Mouse (Mus musculus) forebrain, embryonic 10.5 days (tissue): Measurements from ENCODE around the gene Kcnma1. TPM values are rescaled to one million over a fixed set of nuclear protein-coding genes. Genes with fewer than 3 reads are reported as not detected.

ENCODE experiments used
- DNase-seq: peaks from one replicate; pipeline ENCODE4 v3.0.0-alpha.2; 2017; ENCODE audit warnings: low spot score; ENCODE audit errors: extremely low spot score
- H3K27ac ChIP-seq: fragments of 300-500 bp; sonication (generic); 2 replicates; pipeline ENCODE4 v1.5.1; 2016; ENCODE audit warnings: mild to moderate bottlenecking
- H3K27me3 ChIP-seq: fragments of 300-500 bp; sonication (generic); 2 replicates; pipeline ENCODE4 v1.6.1; 2016; ENCODE audit warnings: mild to moderate bottlenecking; ENCODE audit not compliant: poor library complexity, severe bottlenecking
- H3K36me3 ChIP-seq: fragments of 300-500 bp; sonication (generic); replicated peaks from 2 replicates; pipeline ENCODE4 v1.6.1; 2016; ENCODE audit warnings: mild to moderate bottlenecking, moderate library complexity
- H3K4me1 ChIP-seq: fragments of 300-500 bp; sonication (generic); 2 replicates; pipeline ENCODE4 v1.6.1; 2016
- H3K4me3 ChIP-seq: fragments of 300-500 bp; sonication (generic); 2 replicates; pipeline ENCODE4 v1.5.1; 2016; ENCODE audit warnings: mild to moderate bottlenecking, moderate library complexity
- H3K9me3 ChIP-seq: fragments of 300-500 bp; sonication (generic); 2 replicates; pipeline ENCODE4 v1.6.1; 2016; ENCODE audit warnings: mild to moderate bottlenecking, moderate library complexity
- WGBS: fragments of 180-500 bp; shearing (Covaris S2); methylation state at CpG from one replicate; pipeline ENCODE4 v1.1.7; 2016; 5-methylcytosine and 5-hydroxymethylcytosine counted together
- polyA plus RNA-seq: library from polyadenylated mRNA; unstranded; fragments of >200 nt; fragmentation: Nextera tagmentation; extraction: Ambion mirVana; gene quantifications from 2 replicates; pipeline ENCODE4 v1.2.1, GENCODE M21; 2016

The Kcnma1 gene
- polyA plus RNA-seq, 1 experiment from 2014 or later: 0.32 TPM

- H3K4me3 ChIP-seq: no peak overlapping the region
- no peaks in the 10 kb centered on the region for H3K27me3 ChIP-seq
- H3K27ac ChIP-seq: no peak overlapping the region
- H3K36me3 ChIP-seq: no peaks in the 10 kb centered on the region
- DNase-seq: no peak
- 80% methylated on average over 7 of the region's 7 CpGs for WGBS
- H3K9me3 ChIP-seq: no peaks in the 10 kb centered on the region
- H3K4me1 ChIP-seq: peaks cover 14% of the 10 kb centered on the region
Measured at GRCm38 (mm10) chr14:23589744-23590481, 424.4 kb downstream of the Kcnma1 start.

- H3K36me3 ChIP-seq: no peaks in the 10 kb centered on the region
- 88% methylated on average over 9 of the region's 9 CpGs for WGBS
- H3K27me3 ChIP-seq: no peaks in the 10 kb centered on the region
- H3K4me1 ChIP-seq: peaks cover 2% of the 10 kb centered on the region
- H3K9me3 ChIP-seq: no peaks in the 10 kb centered on the region
- H3K27ac ChIP-seq: no peak overlapping the region
- H3K4me3 ChIP-seq: no peak overlapping the region
- DNase-seq: no peak
Measured at GRCm38 (mm10) chr14:23587451-23587850, 426.8 kb downstream of the Kcnma1 start.

GRCm38 (mm10) chr14:23583235-23583634 is 431.1 kb downstream of the Kcnma1 start:
- WGBS: 28% methylated on average over 2 of the region's 2 CpGs
- no peaks in the 10 kb centered on the region for H3K4me1 ChIP-seq

GRCm38 (mm10) chr14:23581282-23581681 is 433.0 kb downstream of the Kcnma1 start:
- no peaks in the 10 kb centered on the region for H3K36me3 ChIP-seq
- H3K27ac ChIP-seq: no peak overlapping the region
- no peak for DNase-seq
- no peaks in the 10 kb centered on the region for H3K9me3 ChIP-seq
- H3K4me1 ChIP-seq: no peaks in the 10 kb centered on the region
- 80% methylated on average over 3 of the region's 3 CpGs for whole genome bisulfite sequencing
- H3K4me3 ChIP-seq: no peak overlapping the region
- H3K27me3 ChIP-seq: no peaks in the 10 kb centered on the region

More at GRCm38 (mm10) chr14:23583235-23583634, 431.1 kb downstream of the Kcnma1 start:
- no peaks in the 10 kb centered on the region for H3K9me3 ChIP-seq
- H3K4me3 ChIP-seq: no peak overlapping the region
- H3K27ac ChIP-seq: no peak overlapping the region
- no peaks in the 10 kb centered on the region for H3K27me3 ChIP-seq
- DNase-seq: no peak
- H3K36me3 ChIP-seq: no peaks in the 10 kb centered on the region

DNA sequence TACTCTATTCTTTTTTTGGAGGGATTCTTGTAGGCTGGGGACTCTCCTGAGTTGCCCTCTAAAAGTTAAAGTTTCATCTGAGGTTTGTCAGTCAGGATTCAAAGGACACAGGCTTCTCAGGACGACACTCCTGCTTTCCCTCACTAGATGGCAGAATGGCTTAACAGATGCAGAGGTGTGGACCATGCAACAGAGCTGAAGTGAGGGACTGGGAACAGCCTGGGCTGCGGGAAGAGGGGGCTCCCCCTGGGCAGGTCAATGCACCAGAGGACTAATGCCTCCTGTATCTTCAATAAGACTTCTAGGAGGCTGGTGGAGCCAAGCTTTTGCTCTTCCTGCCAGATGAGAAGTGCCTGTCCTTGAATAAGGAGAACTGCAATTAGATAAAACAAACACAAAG is 438.3 kb downstream of the Kcnma1 start:
- H3K36me3 ChIP-seq: no peaks in the 10 kb centered on the region
- H3K4me1 ChIP-seq: no peaks in the 10 kb centered on the region
- WGBS: 8% methylated on average over 2 of the region's 2 CpGs
- peaks cover 12% of the 10 kb centered on the region for H3K27me3 ChIP-seq
- DNase-seq: peak; percentile 18
- H3K9me3 ChIP-seq: no peaks in the 10 kb centered on the region
- H3K4me3 ChIP-seq: no peak overlapping the region
- H3K27ac ChIP-seq: no peak overlapping the region

- 85% methylated on average over 4 of the region's 4 CpGs for WGBS
- DNase-seq: no peak
- no peak overlapping the region for H3K4me3 ChIP-seq
Measured at GRCm38 (mm10) chr14:23574136-23574535, 440.2 kb downstream of the Kcnma1 start.

DNA sequence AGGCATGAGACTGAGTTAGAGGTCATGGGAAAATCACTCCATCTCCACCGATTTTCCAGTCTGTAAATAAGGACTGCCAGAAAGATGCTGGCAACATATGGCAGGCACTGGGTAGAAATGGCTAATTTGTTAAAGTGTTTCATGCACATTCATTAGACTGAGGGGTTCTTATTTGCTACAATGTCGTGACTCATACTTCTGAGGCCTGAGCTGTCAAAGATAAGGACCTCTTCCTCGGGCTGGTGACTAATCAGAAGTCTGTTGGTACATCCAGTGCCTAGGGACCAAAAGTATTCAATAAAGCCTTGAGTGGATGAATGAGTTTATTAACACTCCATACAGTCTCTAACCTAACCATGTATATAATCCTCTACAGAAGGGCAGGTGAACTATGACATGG is 440.9 kb downstream of the Kcnma1 start:
- WGBS: 80% methylated on average over 3 of the region's 3 CpGs
- H3K27ac ChIP-seq: no peak overlapping the region
- no peak for DNase-seq

More at GRCm38 (mm10) chr14:23574136-23574535, 440.2 kb downstream of the Kcnma1 start:
- Histone ChIP-seq H3K9me3 (no peaks in the 10 kb centered on the region), H3K27me3 (peaks cover 25% of the 10 kb centered on the region), H3K27ac (no peak overlapping the region), H3K4me1 (no peaks in the 10 kb centered on the region), H3K36me3 (no peaks in the 10 kb centered on the region)

DNA sequence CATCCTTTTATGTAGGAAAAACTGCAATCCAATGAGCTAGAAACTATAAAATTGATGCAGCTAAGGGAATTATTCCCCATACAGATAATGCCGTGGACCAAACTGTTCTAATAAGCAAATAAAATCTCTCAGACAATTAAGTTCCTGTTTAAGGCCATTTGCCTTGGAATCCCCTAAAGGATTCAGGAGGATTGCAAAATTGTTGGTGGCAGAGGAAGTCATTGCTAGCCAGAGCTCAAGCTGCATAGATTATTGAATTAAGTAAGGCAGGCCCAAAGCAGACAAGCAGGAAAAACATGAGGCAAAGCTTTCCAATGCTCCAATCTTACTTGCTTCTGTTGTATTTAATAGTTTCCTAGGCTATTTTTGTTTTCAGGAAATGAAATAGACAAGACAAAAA is 441.5 kb downstream of the Kcnma1 start:
- no peak for DNase-seq
- WGBS: 70% methylated on average over 1 of the region's 1 CpGs
- no peak overlapping the region for H3K27ac ChIP-seq
- no peaks in the 10 kb centered on the region for H3K9me3 ChIP-seq
- peaks cover 25% of the 10 kb centered on the region for H3K27me3 ChIP-seq
- H3K4me1 ChIP-seq: no peaks in the 10 kb centered on the region
- H3K36me3 ChIP-seq: no peaks in the 10 kb centered on the region
- H3K4me3 ChIP-seq: no peak overlapping the region

More for the DNA sequence above, 440.9 kb downstream of the Kcnma1 start:
- Histone ChIP-seq H3K36me3 (no peaks in the 10 kb centered on the region), H3K4me1 (no peaks in the 10 kb centered on the region), H3K4me3 (no peak overlapping the region), H3K27me3 (peaks cover 25% of the 10 kb centered on the region), H3K9me3 (no peaks in the 10 kb centered on the region)

DNA sequence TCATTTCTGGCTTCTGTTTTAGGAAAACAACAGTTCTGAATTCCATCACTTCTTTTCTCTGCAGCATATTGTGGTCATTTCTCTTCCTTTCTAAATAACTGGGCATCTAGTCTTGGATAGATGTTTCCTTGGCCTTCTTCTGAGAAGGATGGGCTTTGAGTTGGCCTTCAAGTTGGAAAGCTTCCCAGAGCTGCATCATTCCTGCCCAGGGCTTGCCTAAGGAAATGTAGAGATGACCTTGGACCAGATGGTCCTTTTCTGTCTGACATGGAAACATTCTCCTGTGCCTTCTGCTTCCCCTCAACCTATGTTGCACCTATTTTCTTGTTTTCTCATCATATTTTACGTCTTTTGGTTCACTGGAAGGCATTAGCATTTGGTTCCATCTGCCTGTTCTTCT is 444.0 kb downstream of the Kcnma1 start:
- Histone ChIP-seq H3K36me3 (no peaks in the 10 kb centered on the region), H3K4me1 (no peaks in the 10 kb centered on the region), H3K9me3 (no peaks in the 10 kb centered on the region), H3K27me3 (peaks cover 25% of the 10 kb centered on the region), H3K4me3 (no peak overlapping the region), H3K27ac (no peak overlapping the region)
- no peak for DNase-seq
- WGBS: 78% methylated on average over 1 of the region's 1 CpGs

DNA sequence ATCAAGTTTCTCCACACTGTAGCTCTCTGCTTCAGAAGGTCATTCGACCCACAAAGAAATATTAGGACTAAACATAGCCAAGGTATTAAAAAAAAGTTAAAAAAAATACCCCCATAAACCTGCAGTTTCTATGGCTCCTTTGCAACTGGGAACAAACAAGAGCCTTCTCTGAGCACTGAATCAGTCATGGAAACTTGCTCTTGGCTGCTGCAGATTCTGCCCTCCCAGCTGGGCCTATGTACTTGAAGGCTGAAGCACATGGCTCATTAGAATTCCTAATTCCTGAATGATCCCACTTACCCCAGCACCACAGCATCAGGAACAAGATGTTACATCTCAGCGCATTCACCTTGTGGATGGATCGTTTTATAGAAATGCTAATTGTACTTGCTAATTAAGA is 448.4 kb downstream of the Kcnma1 start:
- peaks cover 9% of the 10 kb centered on the region for H3K4me1 ChIP-seq
- H3K27me3 ChIP-seq: peaks cover 12% of the 10 kb centered on the region; the same call in 1 of the 2 replicates
- H3K9me3 ChIP-seq: no peaks in the 10 kb centered on the region
- 92% methylated on average over 3 of the region's 3 CpGs for WGBS
- DNase-seq: no peak
- H3K36me3 ChIP-seq: no peaks in the 10 kb centered on the region
- no peak overlapping the region for H3K4me3 ChIP-seq
- H3K27ac ChIP-seq: no peak overlapping the region

- 77% methylated on average over 7 of the region's 7 CpGs for WGBS
- no peaks in the 10 kb centered on the region for H3K9me3 ChIP-seq
- H3K27me3 ChIP-seq: peaks cover 3% of the 10 kb centered on the region; the same call in 1 of the 2 replicates
- peaks cover 9% of the 10 kb centered on the region for H3K4me1 ChIP-seq
- no peaks in the 10 kb centered on the region for H3K36me3 ChIP-seq
- DNase-seq: no peak
- no peak overlapping the region for H3K4me3 ChIP-seq
- no peak overlapping the region for H3K27ac ChIP-seq
Measured at GRCm38 (mm10) chr14:23564474-23564873, 449.8 kb downstream of the Kcnma1 start.

- DNase-seq: no peak
- no peaks in the 10 kb centered on the region for H3K27me3 ChIP-seq
- no peak overlapping the region for H3K27ac ChIP-seq
- no peak overlapping the region for H3K4me3 ChIP-seq
- H3K4me1 ChIP-seq: peaks cover 9% of the 10 kb centered on the region
- no peaks in the 10 kb centered on the region for H3K9me3 ChIP-seq
- 68% methylated on average over 2 of the region's 2 CpGs for WGBS
- H3K36me3 ChIP-seq: no peaks in the 10 kb centered on the region
Measured at GRCm38 (mm10) chr14:23563180-23563579, 451.1 kb downstream of the Kcnma1 start.

DNA sequence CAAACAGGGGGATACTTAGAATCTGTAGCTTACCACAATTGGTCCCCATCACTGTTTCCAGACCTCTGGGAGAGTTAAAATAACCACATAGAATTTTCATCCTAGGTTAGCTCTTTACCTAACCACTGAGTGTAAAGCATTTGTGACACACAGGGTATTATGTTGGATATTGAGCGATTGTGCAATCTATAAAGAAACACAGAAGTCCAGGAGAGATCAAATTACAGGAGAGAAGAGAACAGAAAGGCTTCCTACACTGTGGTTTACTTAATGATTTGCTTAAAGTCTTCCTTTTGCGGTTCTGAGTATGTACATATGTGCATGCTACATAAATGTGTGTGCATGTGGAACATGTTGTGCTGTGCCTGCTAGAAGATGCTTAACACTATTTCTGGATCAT is 458.6 kb downstream of the Kcnma1 start:
- Histone ChIP-seq H3K9me3 (no peaks in the 10 kb centered on the region), H3K27me3 (no peaks in the 10 kb centered on the region), H3K4me3 (no peak overlapping the region), H3K27ac (no peak overlapping the region), H3K36me3 (no peaks in the 10 kb centered on the region), H3K4me1 (no peaks in the 10 kb centered on the region; the same call in 1 of the 2 replicates)
- no peak for DNase-seq
- WGBS: 85% methylated on average over 2 of the region's 2 CpGs
